Mouse (Mus musculus): ENCODE data around the gene Hmcn1. TPM values are rescaled to one million over a fixed set of nuclear protein-coding genes. Genes with fewer than 3 reads are reported as not detected.

The Hmcn1 gene
- polyA plus RNA-seq, 1 experiment from 2014 or later = 25.5 TPM

GRCm38 (mm10) chr1:150513041-150513440, 480.2 kb downstream of the Hmcn1 start:
- ATAC-seq (replicated peaks; ENCODE audit: insufficient number of reproducible peaks, low FRiP score, low TSS enrichment, low read depth) = no peak
- Histone ChIP-seq H3K4me3 (ENCODE audit: low read depth, low read length) (no peak overlapping the region), H3K36me3 (replicated peaks; ENCODE audit: control insufficient read depth, insufficient read depth, low read depth, low read length) (no peaks in the 10 kb centered on the region), H3K27me3 (ENCODE audit: control insufficient read depth, insufficient read depth, low read length) (no peaks in the 10 kb centered on the region), H3K9me3 (replicated peaks; ENCODE audit: control insufficient read depth, low read length) (no peaks in the 10 kb centered on the region), H3K27ac (replicated peaks; ENCODE audit: low read depth, low read length) (no peak overlapping the region), H3K4me1 (ENCODE audit: control insufficient read depth, insufficient read depth, low read length) (no peaks in the 10 kb centered on the region), H3K4me2 (ENCODE audit: low read depth, low read length) (no peak overlapping the region), H3K9ac (replicated peaks; ENCODE audit: low read length) (no peak overlapping the region)
- no peak for DNase-seq (ENCODE audit: low spot score)
- 97% methylated on average over 2 of the region's 2 CpGs for WGBS

Other genes with a start within 250 kb of the Hmcn1 start
- 0.49 and 0.66 TPM in 2 replicates for gene Gm47985, start 189.1 kb upstream of the Hmcn1 start, polyA plus RNA-seq (2014; fragmentation: Nextera tagmentation; extraction: Ambion mirVana)
- 0.45 TPM in 1 of 2 replicates, not detected in the other for gene Gm8947, start 198.9 kb upstream of the Hmcn1 start, polyA plus RNA-seq (2014; fragmentation: Nextera tagmentation; extraction: Ambion mirVana)
- 0.36 TPM in 1 of 2 replicates, not detected in the other for gene Gm47995, start 205.0 kb upstream of the Hmcn1 start, polyA plus RNA-seq (2014; fragmentation: Nextera tagmentation; extraction: Ambion mirVana)
- gene 3110040M04Rik, start 210.7 kb upstream of the Hmcn1 start, polyA plus RNA-seq (2014; fragmentation: Nextera tagmentation; extraction: Ambion mirVana) = not detected in 2 replicates
- 0.54 TPM in 1 of 2 replicates, not detected in the other for gene Gm47996, start 216.7 kb upstream of the Hmcn1 start, polyA plus RNA-seq (2014; fragmentation: Nextera tagmentation; extraction: Ambion mirVana)

Measured in embryonic facial prominence, embryonic 11.5 days (tissue).